Mouse (Mus musculus) intestine, embryonic 14.5 days (tissue): ENCODE results near the gene Nthl1. TPM values are rescaled to one million over a fixed set of nuclear protein-coding genes. Genes with fewer than 3 reads are reported as not detected.

ENCODE experiments used
- ATAC-seq: fragments of 200-750 bp; cut with Nextera tagmentation; replicated peaks from 2 replicates; pipeline ENCODE4 v1.8.0; 2017; ENCODE audit warnings: low read depth, moderate number of reproducible peaks, moderate TSS enrichment, moderate library complexity; ENCODE audit not compliant: low FRiP score, low TSS enrichment
- DNase-seq: peaks from one replicate; pipeline ENCODE4 v3.0.0-alpha.2; 2018; ENCODE audit warnings: low spot score
- H3K27ac ChIP-seq: fragments of 300-500 bp; sonication (generic); 2 replicates; pipeline ENCODE4 v1.5.1; 2014; ENCODE audit warnings: low read depth, mild to moderate bottlenecking, control low read depth
- H3K27me3 ChIP-seq: fragments of 300-500 bp; sonication (generic); replicated peaks from 2 replicates; pipeline ENCODE4 v1.6.1; 2014; ENCODE audit warnings: low read length, control low read depth; ENCODE audit not compliant: control insufficient read depth, insufficient read depth
- H3K36me3 ChIP-seq: fragments of 300-500 bp; sonication (generic); 2 replicates; pipeline ENCODE4 v1.6.1; 2014; ENCODE audit warnings: low read length, control low read depth; ENCODE audit not compliant: control insufficient read depth, insufficient read depth
- H3K4me1 ChIP-seq: fragments of 300-500 bp; sonication (generic); replicated peaks from 2 replicates; pipeline ENCODE4 v1.6.1; 2014; ENCODE audit warnings: low read length, control low read depth, mixed read lengths; ENCODE audit not compliant: control insufficient read depth, insufficient read depth
- H3K4me2 ChIP-seq: fragments of 300-500 bp; sonication (generic); 2 replicates; pipeline ENCODE4 v1.6.1; 2014; ENCODE audit warnings: low read length
- H3K4me3 ChIP-seq: fragments of 300-500 bp; sonication (generic); 2 replicates; pipeline ENCODE4 v1.5.1; 2014; ENCODE audit warnings: low read depth, low read length, control low read depth, mixed read lengths
- H3K9ac ChIP-seq: fragments of 300-500 bp; sonication (generic); 2 replicates; pipeline ENCODE4 v1.6.1; 2014; ENCODE audit warnings: mild to moderate bottlenecking, low read length
- H3K9me3 ChIP-seq: fragments of 300-500 bp; sonication (generic); 2 replicates; pipeline ENCODE4 v1.6.1; 2016; ENCODE audit warnings: low read length, control low read depth; ENCODE audit not compliant: control insufficient read depth
- WGBS: fragments of 180-500 bp; shearing (Covaris S2); extraction: QIAGEN DNeasy Blood & Tissue Kit; methylation state at CpG from one replicate; pipeline ENCODE4 v1.1.7; 2014; 5-methylcytosine and 5-hydroxymethylcytosine counted together
- polyA plus RNA-seq: library from polyadenylated mRNA; unstranded; fragments of >200 nt; fragmentation: Nextera tagmentation; extraction: Ambion mirVana; gene quantifications from 2 replicates; pipeline ENCODE4 v1.2.1, GENCODE M21; 2014

The Nthl1 gene
- polyA plus RNA-seq, 1 experiment from 2014 or later = 18.6 TPM

DNA sequence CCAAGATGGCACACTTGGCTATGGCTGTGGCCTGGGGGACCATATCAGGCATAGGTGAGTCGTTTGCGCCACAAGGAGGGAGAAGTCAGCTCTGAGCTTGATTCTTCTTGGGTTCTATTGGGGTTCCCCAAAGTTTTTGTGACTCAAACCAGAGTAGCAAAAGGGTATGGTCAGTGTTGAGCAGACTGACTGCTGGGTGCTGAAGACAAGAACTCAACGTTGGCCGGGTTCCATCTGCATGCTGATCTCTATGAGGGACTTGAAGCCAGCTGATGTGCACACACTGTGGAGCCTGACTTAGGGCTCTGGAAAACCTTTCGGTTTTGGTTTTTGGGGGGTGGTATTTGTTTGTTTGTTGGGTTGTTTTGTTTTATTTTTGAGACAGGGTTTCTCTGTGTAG lies 3.2 kb downstream of the Nthl1 start:
- Histone ChIP-seq H3K9me3 (no peaks in the 10 kb centered on the region), H3K4me1 (peaks cover 30% of the 10 kb centered on the region)
- WGBS = 94% methylated on average over 5 of the region's 5 CpGs

DNA sequence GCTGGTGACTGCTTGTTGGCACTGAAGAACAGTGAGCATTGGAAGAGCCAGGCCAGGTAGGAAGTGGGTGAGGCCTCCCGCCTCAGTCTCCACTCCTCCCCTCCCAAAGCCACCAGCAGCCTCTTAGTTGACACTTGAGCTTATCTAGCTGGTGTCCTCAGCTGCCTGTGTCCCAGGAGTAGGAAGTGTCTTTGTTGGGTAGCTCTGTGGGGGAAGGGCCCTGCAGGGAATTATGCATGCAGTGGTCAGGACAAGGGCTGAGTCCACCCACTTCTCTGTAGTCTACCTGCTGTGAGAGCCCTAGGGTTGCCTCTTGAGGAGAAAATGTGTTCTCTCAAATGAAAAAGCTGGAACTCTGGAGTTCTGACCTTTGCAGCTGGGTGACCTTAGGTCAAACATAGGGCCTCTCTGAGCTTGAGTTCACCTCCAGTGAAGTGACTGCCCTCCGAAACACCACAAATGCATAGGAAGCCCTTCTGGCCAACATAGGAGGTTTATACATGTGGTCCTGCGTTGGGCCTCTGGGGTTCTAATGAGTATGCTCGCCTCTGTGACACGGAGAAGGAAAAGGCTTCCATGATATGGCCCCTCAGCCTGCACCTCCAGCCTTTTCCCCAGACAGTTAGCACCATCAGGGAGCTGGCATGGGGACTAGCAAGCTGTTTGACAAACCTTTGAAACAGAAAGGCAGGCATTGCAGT lies 4.5 kb downstream of the Nthl1 start:
- WGBS = 65% methylated on average over 5 of the region's 5 CpGs
- Histone ChIP-seq H3K27ac (no peak overlapping the region), H3K9ac (no peak overlapping the region), H3K9me3 (no peaks in the 10 kb centered on the region), H3K4me1 (peaks cover 26% of the 10 kb centered on the region), H3K4me3 (no peak overlapping the region), H3K27me3 (no peaks in the 10 kb centered on the region), H3K36me3 (peaks cover 13% of the 10 kb centered on the region), H3K4me2 (no peak overlapping the region)
- DNase-seq (no peak), ATAC-seq (no peak)

More for the DNA sequence above, 3.2 kb downstream of the Nthl1 start:
- Histone ChIP-seq H3K9ac (no peak overlapping the region), H3K27ac (no peak overlapping the region), H3K36me3 (peaks cover 10% of the 10 kb centered on the region), H3K27me3 (no peaks in the 10 kb centered on the region), H3K4me2 (no peak overlapping the region), H3K4me3 (no peak overlapping the region)
- DNase-seq = no peak
- no peak for ATAC-seq

DNA sequence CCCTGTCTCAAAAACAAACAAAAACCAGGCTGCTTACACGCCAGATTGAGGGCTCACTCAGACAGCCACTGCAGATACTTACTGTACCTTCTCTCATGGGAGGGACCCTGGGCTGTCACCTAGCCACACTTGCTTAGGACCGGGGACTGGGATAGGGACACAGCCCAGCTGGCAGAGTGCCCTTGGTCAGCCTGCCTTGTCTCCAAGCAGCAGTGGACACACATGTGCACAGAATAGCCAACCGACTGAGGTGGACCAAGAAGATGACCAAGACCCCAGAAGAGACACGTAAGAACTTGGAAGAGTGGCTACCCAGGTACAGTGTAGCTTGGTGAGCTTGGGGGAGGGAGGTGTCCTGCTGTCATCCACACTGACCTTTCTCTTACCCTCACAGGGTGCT lies 5.7 kb downstream of the Nthl1 start:
- Histone ChIP-seq H3K9ac (no peak overlapping the region), H3K4me2 (no peak overlapping the region), H3K36me3 (peaks cover 13% of the 10 kb centered on the region), H3K4me3 (no peak overlapping the region), H3K9me3 (no peaks in the 10 kb centered on the region), H3K27ac (peak overlapping the region; percentile 43), H3K4me1 (peaks cover 21% of the 10 kb centered on the region), H3K27me3 (no peaks in the 10 kb centered on the region)
- ATAC-seq (no peak), DNase-seq (no peak)
- 86% methylated on average over 4 of the region's 4 CpGs for WGBS

DNA sequence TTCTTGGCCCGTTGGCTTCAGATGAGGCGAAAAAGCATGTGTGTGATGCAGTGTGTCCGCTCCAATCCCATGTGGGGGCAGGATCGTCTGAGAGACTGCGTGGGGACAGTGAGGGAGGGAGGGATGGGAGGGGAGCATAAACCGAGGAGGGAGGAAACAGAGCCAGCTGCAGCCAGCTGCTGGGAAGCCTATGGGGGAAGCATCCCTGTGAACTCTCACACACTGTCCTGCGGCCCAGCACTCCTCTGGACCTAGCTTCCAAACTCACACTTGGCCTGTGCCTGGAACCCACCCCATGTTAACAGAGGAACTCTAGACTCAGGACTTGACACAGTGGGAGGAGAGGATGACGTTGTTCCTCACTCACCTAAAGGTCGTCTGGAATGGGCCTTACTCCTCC lies 6.4 kb downstream of the Nthl1 start:
- peaks cover 18% of the 10 kb centered on the region for H3K4me1 ChIP-seq
- ATAC-seq = peak; percentile 72
- peak; percentile 73 for DNase-seq
- no peak overlapping the region for H3K4me3 ChIP-seq
- H3K9me3 ChIP-seq = no peaks in the 10 kb centered on the region
- no peak overlapping the region for H3K9ac ChIP-seq
- no peaks in the 10 kb centered on the region for H3K27me3 ChIP-seq
- H3K4me2 ChIP-seq = no peak overlapping the region
- 33% methylated on average over 9 of the region's 9 CpGs for WGBS
- H3K27ac ChIP-seq = peak overlapping the region; percentile 92
- peaks cover 13% of the 10 kb centered on the region for H3K36me3 ChIP-seq

DNA sequence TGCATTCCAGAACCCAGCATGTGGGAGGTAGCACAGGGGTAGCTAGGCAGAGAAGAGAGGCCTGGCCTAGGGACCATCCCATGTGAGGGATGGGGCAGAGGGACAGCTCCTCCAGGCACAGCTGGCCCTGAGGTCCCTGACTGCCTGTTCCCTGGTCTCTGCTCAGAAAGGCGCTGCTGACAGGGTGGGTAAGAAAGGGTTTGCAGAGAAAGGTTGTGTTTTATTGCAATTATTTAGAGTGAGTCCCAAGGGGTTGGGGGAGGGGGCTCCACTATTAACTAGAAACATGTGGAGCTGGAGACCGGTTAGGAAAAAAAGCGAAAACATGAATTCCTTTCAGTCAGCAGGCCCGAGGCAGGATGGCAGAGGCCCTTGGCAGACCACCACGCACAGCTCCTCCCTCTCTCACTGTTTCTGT lies 7.1 kb downstream of the Nthl1 start:
- H3K36me3 ChIP-seq = peaks cover 13% of the 10 kb centered on the region
- H3K9ac ChIP-seq = no peak overlapping the region
- H3K4me1 ChIP-seq = peaks cover 25% of the 10 kb centered on the region
- DNase-seq (no peak), ATAC-seq (no peak)
- peak overlapping the region; percentile 92 for H3K27ac ChIP-seq
- H3K4me2 ChIP-seq = no peak overlapping the region
- WGBS = 46% methylated on average over 5 of the region's 5 CpGs
- no peaks in the 10 kb centered on the region for H3K27me3 ChIP-seq
- no peak overlapping the region for H3K4me3 ChIP-seq
- H3K9me3 ChIP-seq = no peaks in the 10 kb centered on the region

DNA sequence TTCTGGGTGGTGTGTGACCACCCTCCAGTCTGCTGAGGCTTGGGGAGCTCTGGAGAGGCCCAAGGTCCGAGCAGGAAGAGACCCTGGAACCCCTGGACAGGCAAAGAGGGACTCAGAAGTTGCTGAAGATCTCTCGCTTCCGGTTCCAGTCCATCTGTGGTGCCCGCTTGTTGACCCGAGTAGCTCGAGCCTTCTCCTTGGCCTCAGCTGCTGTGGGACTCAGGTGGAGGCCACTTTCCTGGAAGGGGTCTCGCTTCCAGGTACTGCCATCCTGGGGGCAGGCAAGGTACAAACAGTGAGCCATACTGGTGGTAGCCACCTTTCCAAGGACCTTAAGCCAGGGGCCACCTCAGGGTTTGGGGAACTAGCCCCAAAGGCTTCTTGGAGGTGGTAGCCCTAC lies 7.6 kb downstream of the Nthl1 start:
- DNase-seq = no peak
- H3K9ac ChIP-seq = no peak overlapping the region
- peaks cover 30% of the 10 kb centered on the region for H3K4me1 ChIP-seq

DNA sequence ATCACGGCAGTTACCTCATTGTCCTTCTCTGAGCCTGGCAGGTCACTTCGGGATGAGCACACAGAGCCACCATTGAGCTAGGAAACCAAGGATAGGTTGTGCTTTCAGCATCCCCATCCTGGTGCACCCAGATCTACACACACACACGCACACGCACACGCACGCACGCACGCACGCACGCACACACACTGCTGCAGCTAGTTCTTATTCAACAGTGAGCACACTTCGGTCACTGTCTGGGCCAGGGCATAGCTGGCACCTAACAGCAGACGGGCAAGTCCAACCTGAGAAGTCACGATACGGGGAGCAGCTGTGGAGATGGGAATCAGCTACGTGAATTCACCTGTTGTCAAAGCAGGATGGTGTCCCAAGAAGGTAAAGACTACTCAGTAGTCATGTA lies 8.1 kb downstream of the Nthl1 start:
- ATAC-seq = no peak
- peaks cover 13% of the 10 kb centered on the region for H3K36me3 ChIP-seq
- 95% methylated on average over 15 of the region's 15 CpGs for WGBS
- peaks cover 35% of the 10 kb centered on the region for H3K4me1 ChIP-seq
- H3K27me3 ChIP-seq = no peaks in the 10 kb centered on the region
- H3K27ac ChIP-seq = peak overlapping the region; percentile 92
- no peak overlapping the region for H3K4me3 ChIP-seq
- no peak overlapping the region for H3K4me2 ChIP-seq
- no peaks in the 10 kb centered on the region for H3K9me3 ChIP-seq
- H3K9ac ChIP-seq = no peak overlapping the region
- DNase-seq = no peak

More for the DNA sequence above, 7.6 kb downstream of the Nthl1 start:
- 89% methylated on average over 7 of the region's 7 CpGs for WGBS
- Histone ChIP-seq H3K4me2 (no peak overlapping the region), H3K4me3 (no peak overlapping the region), H3K27ac (peak overlapping the region; percentile 92), H3K9me3 (no peaks in the 10 kb centered on the region), H3K27me3 (no peaks in the 10 kb centered on the region), H3K36me3 (peaks cover 13% of the 10 kb centered on the region)
- ATAC-seq = no peak

DNA sequence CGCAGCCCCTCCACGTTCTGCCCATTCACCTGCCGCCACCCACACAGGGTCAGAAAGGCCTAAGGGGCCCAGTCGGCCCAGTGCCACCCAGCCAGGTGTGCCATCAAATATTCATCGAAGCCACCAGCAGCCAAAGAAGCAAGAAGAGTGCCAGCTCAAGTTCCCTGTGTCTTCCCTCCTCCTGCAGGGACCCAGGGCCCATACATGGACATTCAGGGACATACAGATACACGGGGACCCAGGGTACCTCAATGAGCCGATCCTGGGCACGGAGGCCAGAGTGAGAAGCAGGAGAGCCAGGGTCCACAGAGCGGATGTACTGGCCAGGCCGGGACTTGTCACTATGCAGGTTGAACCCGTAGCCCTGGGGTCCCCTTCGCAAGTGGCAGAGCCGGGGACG lies 9.5 kb downstream of the Nthl1 start:
- H3K36me3 ChIP-seq = peaks cover 13% of the 10 kb centered on the region
- 87% methylated on average over 14 of the region's 14 CpGs for WGBS

DNA sequence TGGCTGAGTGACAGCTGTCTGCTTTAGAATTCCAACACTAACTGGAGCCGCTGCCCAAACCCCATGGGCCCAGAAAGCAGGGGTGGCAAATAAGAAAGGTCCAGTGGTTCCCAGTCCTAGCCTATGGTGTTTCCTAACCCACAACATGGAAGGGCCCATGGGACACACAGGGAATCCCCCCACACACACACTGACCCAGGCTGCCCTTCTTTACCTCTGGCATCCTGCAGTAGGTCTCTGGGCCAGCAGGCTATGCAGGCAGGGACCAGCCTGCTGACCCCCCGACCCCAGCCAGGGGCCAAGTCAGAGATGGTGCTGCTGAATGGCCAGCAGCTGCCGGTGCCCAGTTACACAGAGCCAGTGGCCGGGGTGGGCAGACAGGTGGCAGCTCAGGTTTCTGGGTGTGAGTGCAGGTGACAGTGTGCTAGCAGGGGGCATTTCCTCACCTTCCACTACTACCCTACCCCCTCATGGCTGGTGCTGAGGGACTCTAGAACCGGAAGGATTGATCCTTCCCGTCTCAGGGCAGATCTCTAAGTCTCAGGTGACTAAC lies 10.4 kb downstream of the Nthl1 start:
- no peaks in the 10 kb centered on the region for H3K27me3 ChIP-seq
- ATAC-seq (no peak), DNase-seq (no peak)
- no peak overlapping the region for H3K27ac ChIP-seq
- H3K36me3 ChIP-seq = peaks cover 13% of the 10 kb centered on the region
- H3K4me1 ChIP-seq = peaks cover 35% of the 10 kb centered on the region
- no peak overlapping the region for H3K4me2 ChIP-seq
- H3K9ac ChIP-seq = no peak overlapping the region
- no peak overlapping the region for H3K4me3 ChIP-seq
- WGBS = 78% methylated on average over 6 of the region's 6 CpGs
- H3K9me3 ChIP-seq = no peaks in the 10 kb centered on the region

More for the DNA sequence above, 9.5 kb downstream of the Nthl1 start:
- ATAC-seq = no peak
- no peak overlapping the region for H3K4me3 ChIP-seq
- H3K4me1 ChIP-seq = peaks cover 35% of the 10 kb centered on the region
- H3K4me2 ChIP-seq = no peak overlapping the region
- H3K9ac ChIP-seq = no peak overlapping the region
- no peak for DNase-seq
- H3K9me3 ChIP-seq = no peaks in the 10 kb centered on the region
- H3K27me3 ChIP-seq = no peaks in the 10 kb centered on the region
- no peak overlapping the region for H3K27ac ChIP-seq
